Mouse (Mus musculus) right cerebral cortex, postnatal 10 days (tissue): ENCODE data around the gene Mybph.

Experiments
- DNase-seq, 2 experiments: peaks; one replicate each; pipeline ENCODE4 v3.0.0; 2021; ENCODE audit warnings: low spot score in 2 of 2

Mybph gene

GRCm38 (mm10) chr1:134193126-134193525 lies at the start of gene Mybph:
Gene Mybph (plus strand): TSS chr1:134193448.
- peak in 1 of 2 experiments; percentile 28 for DNase-seq

GRCm38 (mm10) chr1:134146066-134146465 lies 47.2 kb upstream of the Mybph start:
- peak; percentile 66 to 79 for DNase-seq

- no peak for DNase-seq
Measured at GRCm38 (mm10) chr1:134150076-134150475, 43.2 kb upstream of the Mybph start.

GRCm38 (mm10) chr1:134150745-134151144 lies 42.5 kb upstream of the Mybph start:
- DNase-seq = no peak

GRCm38 (mm10) chr1:134151655-134152412 lies 41.4 kb upstream of the Mybph start:
- peak; percentile 81 to 87 for DNase-seq

GRCm38 (mm10) chr1:134152626-134153590 lies 40.3 kb upstream of the Mybph start:
- DNase-seq = no peak

- no peak for DNase-seq
Measured at GRCm38 (mm10) chr1:134154121-134154520, 39.1 kb upstream of the Mybph start.

GRCm38 (mm10) chr1:134154655-134155054 lies 38.6 kb upstream of the Mybph start:
- no peak for DNase-seq

GRCm38 (mm10) chr1:134160404-134160803 lies 32.8 kb upstream of the Mybph start:
- no peak for DNase-seq

GRCm38 (mm10) chr1:134161399-134161798 lies 31.8 kb upstream of the Mybph start:
- no peak for DNase-seq

- no peak for DNase-seq
Measured at GRCm38 (mm10) chr1:134162510-134163225, 30.6 kb upstream of the Mybph start.

GRCm38 (mm10) chr1:134163476-134163875 lies 29.8 kb upstream of the Mybph start:
- no peak for DNase-seq

GRCm38 (mm10) chr1:134164454-134164853 lies 28.8 kb upstream of the Mybph start:
- no peak for DNase-seq

- no peak for DNase-seq
Measured at GRCm38 (mm10) chr1:134166547-134166946, 26.7 kb upstream of the Mybph start.

GRCm38 (mm10) chr1:134167416-134168305 lies 25.6 kb upstream of the Mybph start:
- DNase-seq = no peak

GRCm38 (mm10) chr1:134168567-134168966 lies 24.7 kb upstream of the Mybph start:
- DNase-seq = no peak

GRCm38 (mm10) chr1:134168985-134169697 lies 24.1 kb upstream of the Mybph start:
- no peak for DNase-seq

GRCm38 (mm10) chr1:134173081-134173480 lies 20.2 kb upstream of the Mybph start:
- DNase-seq = no peak

GRCm38 (mm10) chr1:134177976-134178375 lies 15.3 kb upstream of the Mybph start:
- DNase-seq = no peak

GRCm38 (mm10) chr1:134182025-134182424 lies 11.2 kb upstream of the Mybph start, which contains the start of gene Chil1:
Gene Chil1 (plus strand): TSS chr1:134182176.
- DNase-seq = peak in 1 of 2 experiments; percentile 50
